Mouse (Mus musculus): ENCODE results near the gene Cdiptos.
A peak's percentile ranks its signal among the peaks of the same experiment; 100 is the strongest.

The Cdiptos gene

DNA sequence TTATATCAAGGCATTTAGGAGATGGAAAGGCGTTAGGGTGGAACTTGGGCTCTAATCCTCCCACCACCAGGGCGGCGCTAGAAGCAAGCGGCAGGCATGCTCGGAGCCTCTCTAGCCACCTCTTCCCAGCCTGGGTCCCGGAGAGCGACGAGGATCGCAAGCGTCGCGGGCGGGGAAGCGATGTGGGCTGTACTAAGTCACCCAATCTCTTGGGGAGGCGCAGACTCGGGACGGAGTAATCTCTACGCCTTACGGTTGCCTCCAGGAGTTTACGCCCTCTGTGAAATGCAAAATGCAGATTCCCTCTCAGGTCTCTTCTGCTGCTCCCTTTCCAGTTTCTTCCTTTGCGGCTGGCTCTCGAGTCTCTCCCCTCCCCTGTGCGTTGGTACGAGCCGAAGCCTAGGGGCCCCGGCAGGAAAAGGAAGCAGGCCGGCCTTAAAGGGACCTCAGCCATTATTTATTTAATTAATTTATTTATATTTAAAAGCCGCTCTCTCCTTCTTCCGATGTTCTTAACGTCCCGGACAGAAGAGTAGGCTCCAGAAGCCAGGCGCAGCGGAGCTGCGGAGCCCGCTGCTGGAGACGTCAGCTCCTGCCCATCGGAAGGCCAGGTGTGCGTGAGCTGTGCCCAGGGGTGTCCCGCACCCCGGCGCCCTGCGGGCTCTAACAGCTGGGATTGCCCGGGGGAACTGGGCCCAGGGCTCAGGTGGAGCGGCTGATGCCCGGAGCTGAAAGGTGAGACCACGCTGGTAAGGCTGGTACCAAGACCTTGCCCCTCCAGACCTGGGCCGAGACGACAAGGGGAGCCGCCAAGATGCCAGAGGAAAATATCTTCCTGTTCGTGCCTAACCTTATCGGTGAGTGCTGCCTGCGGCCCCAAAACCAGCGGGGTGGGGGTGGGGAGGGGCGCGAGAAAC is at the start of gene Cdiptos:
Gene Cdiptos, minus strand, starts transcription at position 149 of the 917 bp plus-strand sequence.
- peak; percentile 97 for DNase-seq

DNA sequence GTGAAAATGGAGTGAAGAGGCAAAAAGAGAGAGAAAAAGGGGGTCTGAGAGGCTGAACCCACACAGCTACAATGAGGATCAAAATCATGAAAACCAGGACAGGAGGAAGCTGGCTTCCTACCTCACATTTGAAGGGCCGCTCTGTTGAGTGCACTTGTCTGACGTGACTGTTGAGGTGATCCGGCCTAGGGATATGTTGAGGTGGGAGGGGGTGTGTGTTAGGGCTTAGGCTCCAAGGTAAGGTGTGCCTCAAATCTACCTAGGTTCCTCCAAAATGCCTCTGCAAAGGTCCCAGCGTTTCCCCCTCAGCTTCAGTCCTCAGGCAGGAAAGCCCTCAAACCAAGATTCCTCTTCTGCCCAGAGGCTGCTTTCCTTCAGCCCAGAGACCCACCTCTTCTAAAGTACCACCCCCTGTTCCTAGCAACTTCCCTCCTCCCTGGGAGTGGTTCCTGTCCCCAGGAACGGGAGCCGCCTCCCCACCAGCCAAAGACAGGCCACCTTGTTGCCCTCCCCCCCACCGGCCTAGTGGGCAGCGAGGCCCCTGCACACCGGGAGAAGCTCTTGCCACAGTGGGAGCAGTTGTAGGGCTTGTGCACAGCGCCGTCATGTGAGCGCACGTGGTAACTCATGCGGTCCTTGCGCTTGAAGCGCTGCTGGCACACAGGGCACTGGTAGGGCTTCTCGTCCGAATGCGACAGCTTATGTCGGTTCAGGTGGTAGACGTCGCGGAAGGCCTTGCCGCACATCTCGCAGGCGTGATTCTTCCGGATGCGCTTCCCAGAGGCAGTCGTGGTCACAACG is 49.1 kb upstream of the Cdiptos start:
- peak; percentile 89 for DNase-seq

DNA sequence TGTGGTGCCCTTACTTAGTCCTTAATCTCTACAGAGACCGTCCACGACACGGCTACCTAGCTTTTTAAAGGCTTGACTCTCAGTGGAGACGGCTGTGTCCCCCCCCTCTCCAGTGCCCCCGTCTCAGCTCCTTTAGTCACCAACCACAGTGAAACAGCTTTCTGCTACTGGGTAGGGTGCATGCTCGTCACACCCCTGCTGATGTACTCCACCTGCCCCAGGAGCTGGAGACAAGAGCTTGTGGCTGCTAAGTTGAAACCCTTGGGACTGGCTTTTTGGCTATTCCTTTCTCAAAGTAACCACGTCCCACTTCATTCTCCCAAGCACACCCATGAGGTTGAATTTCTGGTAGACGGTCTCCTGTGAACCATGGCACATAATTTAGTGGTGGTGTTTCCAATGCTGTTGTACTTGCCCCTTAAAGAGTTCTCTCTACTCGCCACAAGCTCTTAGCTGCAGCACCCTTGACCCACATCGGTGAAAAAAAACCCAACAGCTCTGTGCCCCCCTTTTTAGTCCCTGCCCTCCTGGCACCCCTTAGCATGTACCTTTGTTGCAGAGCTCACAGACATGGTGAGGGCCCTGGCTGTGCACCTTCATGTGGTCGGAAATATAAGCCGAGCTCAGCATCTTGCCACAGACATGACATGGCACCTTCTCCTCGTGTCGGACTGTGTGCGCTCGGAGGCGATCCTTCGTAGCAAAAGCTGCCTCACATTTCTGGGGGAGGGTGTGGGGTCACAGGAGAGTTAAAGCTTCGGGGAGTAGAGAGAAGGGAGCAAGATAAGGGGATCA is 48.2 kb upstream of the Cdiptos start:
- peak; percentile 78 for DNase-seq

DNA sequence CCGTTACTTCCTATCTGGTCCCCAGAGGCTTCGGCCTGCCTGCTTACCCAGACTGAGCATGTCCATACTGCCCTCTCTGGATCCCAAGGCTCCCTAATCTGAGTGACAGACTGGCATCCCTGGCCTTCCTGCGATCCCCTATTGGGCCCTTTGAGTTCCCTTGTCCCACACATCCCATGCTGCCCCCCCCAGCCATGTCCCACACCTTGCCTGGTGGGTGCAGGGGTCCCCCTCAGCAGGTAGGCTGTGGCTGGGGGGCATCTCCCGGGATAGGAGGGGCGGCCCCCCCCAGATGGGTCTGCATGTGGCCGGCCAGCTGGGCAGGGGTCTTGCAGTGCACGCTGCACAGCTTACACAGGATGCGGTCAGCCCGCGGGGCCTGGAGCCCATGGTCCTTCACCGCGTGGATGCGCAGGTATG is 47.4 kb upstream of the Cdiptos start:
- DNase-seq = peak; percentile 42

DNA sequence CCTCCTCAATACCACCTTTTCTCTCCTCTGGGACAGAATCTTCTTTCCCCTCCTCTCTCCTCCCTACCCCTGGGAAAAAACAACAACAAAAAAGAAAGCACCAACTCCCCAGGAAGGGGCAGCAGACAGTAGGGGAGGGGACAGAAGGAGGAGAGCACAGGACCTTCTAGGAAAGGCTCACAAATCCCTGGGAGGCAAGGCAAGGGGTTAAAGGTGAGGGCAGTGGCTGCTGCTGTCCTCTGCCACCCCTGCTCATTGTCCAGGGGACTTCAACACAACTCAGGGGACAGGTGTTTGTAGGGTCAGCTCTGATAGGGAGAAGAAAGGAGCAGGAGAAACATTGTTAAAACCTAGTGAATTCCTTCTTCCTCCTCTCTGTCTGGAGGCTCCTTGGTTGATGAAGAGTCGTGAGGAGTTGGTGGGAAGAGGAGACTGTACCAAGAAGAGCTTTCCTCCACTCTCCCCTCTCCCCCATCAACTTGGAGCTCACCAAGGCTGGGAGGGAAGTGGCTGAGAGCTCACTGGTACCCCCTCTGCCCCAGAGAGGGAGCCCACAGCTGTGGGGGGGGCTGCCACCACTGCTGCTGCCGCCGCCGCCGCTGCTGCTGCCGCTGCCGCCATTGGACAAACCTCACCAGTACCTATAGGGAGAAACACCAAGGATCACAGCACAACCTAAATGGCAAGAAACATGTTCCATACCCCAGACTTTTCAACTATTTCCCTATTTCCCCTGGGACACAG is 46.8 kb upstream of the Cdiptos start:
- DNase-seq = peak; percentile 58

DNA sequence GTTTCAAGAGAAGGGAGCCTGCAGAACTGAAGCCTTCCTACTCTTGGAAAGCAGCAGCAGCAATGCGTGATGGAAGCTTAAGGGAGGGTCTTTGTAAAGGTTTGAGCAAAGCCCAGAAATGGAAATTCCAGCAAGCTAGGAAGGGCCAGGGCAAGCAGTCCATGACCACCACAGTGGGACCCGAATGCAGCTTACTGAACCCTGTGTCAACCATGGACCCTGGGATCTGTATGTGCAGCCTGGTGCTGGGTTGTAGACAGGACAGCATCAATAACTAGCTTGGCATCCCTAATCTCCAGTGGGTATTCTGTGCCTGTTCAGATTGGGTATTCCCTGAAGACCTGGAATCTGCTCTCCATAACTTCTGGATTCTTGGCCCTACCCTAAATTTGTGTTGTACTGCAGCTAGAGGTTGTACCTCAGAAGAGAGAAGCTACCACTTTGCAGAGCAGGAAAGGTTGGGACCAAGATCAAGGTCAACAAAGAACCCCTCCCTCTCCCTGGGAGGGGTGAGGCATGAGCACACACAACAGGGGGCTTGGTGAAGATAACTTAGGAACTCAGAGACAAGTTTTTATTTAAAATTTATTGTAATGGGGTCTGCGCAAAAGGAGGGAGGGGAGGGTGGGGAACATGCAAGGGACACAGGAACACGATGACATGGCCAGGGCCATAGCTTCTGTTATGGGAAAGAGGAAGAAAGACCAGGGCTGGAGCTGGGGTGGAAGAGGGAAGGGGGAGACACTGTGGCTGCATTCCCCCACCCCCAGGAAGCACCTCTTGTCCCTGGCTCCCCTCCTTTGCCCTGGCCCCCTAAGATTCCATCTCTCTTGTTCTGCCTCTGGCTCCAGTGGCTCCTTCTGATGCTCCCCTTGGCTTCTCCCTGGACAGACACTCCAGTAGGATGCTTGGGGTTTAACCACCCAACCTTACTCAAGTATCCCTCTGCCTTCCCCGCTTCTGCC is 45.9 kb upstream of the Cdiptos start:
- peak; percentile 27 for DNase-seq

DNA sequence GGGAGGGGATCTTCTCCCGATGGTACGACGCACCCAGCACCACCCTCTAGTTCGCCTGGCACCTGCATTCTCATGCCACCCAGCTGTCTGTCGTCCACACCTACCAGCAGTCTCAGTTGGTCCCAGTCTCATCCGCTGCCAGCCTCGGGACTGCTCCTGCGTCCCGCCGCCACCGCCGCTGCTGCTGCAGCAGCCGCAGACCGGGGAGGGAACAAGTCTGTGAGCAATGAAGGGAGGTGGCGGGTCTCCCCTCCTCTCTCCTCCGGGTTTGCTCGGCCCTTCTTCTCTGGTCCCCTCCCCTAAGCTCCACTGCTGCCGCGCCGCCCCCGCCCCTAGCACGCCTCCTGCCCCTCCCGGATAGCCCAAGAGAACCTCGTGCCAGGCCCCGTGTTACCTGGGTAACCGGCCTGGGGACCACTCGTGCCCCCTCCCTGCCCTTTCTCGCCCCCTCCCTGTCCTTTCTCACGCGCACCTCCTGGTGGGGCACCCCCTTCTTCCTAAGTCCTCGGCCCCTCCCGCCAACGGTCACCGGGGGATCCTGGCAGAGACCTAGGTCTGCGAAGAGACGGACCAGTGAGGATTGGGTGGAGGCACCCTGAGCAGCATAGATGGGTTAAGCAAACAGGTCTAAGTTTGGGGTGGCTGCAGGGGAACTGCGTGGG is 45.1 kb upstream of the Cdiptos start, which contains the start of the genes Gm42742 and Prrt2:
Gene Gm42742, minus strand, starts transcription at position 197 of the 662 bp plus-strand sequence.
Gene Prrt2, minus strand, starts transcription at position 311 of the 662 bp plus-strand sequence.
- DNase-seq = peak; percentile 80

DNA sequence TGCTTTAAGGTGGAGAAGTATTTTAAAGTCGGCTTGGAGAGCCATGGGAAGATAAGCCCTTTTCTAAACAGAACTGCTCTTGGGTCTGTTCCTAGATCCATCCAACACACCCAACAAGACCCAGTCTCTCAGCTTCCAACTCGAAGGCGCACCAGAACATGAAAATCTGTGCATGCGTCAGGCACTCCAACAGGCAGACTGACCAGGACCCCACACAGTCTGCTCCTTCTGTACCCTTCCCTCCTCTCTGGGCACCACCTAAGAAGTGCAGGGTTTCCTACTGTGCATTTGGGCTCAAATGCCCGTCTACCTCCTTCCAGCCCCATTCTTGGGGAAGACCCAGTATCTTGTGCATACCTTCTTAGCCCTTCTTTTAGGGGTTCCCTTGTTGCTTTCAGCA is 44.6 kb upstream of the Cdiptos start:
- DNase-seq = no peak

DNA sequence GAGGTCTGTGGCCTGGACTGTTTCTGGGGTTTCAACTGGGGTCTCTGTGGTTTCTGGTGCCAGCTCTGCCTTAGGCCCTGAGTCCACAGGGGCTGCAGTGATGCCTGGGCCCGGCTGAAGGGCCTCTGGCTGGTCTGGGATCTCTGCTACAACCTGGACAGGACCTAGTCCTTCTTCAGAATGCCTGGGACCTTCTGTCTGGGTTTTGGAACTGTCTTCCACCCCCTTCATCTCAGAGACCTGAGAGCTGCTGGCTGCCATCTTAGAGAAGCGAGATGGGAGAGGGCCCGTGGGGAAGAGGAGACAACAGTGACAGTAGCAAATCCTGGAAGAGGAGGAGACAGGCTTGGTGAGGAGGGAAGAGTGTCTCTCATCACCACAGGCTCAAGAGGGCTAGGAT is 44.1 kb upstream of the Cdiptos start:
- no peak for DNase-seq

DNA sequence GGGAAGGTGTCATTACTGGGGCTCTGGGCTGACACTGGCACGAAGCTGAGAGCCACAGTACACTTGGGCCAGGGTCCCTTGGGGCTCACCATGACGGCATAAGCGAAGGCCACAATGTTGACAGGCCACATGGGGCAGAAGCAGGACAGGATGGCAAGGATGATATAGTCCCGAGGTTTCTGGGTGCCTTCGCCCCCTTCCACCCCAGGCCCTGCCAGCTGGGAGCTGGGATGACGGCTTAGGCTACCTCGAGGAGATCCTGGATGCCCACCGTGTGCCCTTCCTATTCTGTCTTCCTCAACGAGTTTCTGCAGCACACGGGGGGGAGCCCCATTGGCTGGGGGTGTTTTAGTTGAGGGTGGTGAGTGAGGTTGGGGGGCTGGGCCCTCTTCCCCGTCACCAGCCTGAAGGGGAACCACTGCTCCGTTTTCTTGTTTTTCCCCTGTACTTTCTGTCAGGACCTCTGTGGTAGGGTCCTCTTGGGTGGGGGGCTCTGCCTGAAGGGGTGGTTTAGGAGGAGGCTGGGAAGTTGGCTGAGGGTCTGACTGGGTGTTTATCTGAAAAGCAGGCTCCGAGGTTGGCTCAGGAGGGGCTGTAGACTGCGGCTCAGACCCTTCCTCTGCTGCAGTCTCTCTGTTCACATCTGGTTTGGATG is 43.5 kb upstream of the Cdiptos start:
- no peak for DNase-seq

DNA sequence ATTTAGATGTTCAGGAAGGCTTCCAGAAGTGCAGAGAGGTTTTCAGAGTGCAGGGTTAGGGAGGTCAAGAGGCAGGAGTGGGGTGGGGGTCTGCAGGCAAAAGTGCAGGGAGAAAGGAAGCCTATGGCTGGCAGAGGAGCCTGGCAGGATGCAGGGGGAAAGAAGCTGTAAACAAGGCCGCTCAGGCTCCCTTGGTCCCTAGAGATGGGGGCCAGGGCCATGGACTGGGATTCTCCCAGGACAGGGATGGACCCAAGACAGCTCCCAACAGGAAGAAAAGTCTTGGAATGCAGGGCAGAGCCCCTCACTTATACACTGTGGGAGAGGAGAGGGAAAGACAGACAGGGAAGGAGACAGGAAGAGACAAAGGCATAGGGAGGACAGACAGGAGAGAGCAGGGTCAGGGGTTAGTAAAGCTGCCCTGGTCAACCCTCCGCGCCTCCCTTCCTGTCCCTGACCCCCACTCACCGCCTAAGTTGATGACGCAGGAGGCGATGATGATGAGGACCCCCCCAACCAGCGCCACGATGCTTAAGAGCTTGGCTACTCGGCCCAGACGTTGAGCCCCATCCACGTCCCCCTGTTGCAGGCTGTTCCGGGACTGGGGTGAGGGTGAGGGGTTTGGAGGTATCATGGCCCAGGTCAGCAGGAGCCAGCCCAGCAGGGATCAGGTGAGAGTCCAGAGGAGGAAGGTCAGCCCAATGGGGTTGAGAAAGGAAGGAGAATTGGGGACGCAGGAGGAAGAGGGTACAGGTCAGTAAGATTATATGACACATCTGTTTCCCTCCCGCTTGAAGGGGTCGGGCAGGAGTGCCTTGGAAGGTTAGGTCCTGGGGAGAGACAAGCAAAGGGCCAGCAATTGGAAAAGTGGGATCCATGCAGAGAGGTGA is 42.8 kb upstream of the Cdiptos start:
- DNase-seq = peak; percentile 18

DNA sequence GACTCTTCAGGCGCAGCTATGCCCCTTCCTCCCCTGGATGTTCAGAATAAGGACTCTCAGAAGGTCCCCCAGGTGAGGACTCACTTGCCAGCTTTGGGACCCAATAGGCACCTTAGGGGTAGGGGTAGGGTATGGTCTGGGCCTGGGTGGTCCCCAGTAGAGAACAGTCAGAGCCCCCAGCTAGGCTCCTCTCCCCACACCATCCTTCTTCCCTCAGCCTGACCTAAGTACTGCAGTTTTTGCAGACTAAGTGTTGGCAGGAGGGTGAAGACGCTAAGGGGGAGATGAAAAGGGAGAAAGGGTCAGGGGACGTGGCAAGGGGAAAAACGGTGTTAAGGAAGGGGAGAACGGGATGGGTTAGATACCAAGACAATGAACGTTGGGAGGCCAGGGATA is 42.0 kb upstream of the Cdiptos start:
- DNase-seq = peak; percentile 30

DNA sequence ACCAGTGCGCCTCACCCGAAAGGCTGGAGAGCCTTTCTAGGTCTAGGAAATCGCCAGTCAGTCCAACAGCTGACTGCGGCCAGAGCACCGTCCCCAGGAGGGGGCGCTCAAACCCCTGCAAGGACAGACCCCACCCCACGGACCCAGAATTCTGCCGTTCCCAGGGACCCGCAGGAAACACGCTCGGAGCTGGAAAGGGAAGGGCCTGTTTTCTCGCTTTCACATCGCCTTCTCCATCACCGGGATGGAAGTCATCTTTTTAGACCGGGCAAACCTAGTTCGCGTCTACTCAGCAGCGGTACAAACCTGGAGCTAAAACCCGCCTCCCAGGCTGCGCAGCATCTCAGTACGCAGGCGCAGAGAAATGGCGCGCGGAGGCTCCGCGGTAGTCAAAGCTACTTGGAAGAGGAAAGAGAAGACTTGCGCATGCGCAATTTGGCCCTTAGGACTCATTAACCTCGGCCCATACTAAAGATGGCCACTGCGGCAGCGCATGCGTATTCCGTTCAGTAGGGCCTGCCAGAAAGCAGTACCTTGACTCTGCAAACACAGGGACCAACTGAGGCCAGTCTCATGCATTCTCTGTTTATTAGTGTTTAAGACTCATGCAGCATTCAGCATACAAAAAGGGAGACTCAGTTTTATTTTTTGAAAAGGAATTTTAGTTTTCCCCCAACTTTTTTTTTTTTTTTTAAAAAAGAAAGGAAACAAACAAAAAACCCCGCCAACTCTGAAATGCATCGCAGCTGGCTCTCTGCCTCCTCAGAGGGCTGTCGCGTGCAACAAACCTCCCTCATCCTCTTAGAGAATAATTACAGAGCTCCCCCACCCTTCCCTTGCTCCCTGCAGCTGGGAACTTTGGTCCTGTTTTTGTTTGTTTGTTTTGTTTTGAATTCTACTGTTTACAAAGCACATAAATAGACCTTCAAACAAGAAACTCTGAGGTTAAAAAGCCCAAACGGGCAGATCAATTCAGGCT is 41.4 kb upstream of the Cdiptos start, which contains the start of gene Pagr1a:
Gene Pagr1a, minus strand, starts transcription at position 382 of the 979 bp plus-strand sequence.
- DNase-seq = peak; percentile 98

DNA sequence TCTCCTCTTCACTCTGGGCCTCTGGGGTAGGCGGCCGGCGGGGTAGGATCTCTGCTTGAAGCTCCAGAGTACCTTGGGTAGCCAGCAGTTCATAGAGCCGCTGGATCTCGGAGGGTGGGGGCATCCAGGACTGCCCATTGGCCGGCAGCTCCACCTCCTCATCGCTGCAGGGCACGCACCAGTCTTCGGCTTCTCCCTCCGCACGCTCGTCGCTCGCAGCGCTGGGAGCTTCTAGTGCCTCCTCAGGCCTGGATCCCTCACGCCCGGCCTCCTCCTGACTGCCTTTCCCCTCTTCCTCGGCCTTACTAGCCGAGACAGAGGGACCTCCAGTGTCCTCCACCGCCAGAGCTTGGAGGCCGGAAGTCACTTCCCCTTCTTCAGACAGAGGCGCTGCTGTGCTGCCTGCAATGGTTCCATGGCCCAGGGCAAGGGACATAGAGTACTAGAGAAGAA is 40.6 kb upstream of the Cdiptos start:
- no peak for DNase-seq

DNA sequence TGATC is 40.4 kb upstream of the Cdiptos start, which contains the start of gene Pagr1b:
Gene Pagr1b, minus strand, starts transcription at position 4 of the 5 bp plus-strand sequence.
- no peak for DNase-seq

DNA sequence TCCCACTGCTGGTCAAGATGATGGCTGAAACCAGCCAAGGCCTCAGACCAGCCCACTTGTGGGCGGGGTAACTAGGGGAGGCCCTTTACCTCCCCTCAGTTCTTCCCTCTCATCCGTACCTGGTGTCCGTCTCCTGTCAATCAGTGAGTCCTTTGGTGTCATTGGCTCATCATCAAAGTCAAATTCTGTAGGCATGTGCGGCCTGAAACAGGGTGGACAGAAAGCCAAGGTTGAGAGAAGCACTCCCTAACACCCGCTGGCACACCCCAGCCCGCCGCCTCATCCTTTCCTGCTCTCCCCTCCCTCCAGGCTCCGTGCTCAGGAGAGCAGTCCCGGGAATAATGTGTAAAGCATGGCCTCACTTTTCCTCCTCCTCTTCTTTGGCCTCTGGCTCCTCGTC is 40.2 kb upstream of the Cdiptos start:
- no peak for DNase-seq

DNA sequence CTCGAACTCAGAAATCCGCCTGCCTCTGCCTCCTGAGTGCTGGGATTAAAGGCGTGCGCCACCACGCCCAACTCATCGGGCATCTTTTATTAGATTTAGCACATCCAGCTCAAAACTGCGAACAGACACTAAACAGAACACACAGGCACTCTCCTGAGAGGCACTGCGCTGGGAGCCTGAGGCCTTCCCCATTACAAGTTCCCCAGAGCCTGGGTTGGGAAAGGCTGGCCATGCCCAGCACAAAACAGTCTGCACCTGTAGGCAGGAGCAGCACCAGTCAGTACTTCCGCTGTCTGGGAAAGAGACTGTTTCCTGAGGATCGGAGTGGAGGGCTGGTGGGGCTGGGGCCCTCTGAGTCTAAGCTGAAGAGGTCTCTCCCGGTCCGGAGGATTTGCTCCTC is 39.1 kb upstream of the Cdiptos start:
- DNase-seq = no peak

DNA sequence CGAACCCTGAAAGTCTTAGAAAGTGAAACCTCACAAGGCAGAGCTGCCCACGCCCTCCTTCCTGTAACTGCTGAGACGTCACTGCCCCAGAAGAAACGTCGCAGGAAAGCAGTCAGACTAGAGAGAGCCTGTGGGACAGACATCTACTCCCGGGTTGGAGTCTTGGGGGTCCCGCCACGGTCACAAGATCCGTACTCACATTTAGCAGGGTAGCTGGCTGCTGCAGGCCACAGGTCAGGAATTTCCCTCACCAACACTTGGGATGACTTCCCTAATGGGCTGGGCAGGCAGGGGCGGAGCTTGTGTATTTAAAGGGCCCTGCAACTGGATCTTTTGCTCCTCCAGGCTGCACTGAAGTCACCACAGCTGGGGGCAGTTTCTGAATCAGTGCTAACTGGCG is 38.4 kb upstream of the Cdiptos start, which contains the start of gene Mvp:
Gene Mvp, minus strand, starts transcription at position 302 of the 400 bp plus-strand sequence.
- DNase-seq = peak; percentile 66
